34 mouse cellular contexts compared by ENCODE assay signal in the genomic region with DNA sequence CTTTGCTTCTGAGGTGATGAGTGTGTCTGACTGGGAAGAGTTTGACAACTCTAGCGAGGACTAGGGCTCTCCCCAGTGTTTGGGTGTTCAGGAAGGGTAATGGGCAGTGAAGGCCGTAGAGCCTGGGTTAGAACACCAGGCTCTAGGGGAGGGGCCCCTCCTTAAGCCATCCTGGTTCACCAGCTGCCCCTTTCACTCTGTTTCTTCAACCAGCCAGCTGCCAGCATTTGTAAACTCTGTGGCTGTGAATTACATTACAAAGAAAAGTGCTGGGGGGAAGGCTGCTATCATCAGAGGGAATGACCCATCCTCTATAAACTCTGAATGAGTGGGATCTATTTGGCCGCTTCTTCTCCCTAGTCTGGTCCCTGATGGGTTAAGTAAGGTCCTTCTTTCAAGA. TPM values are rescaled to one million over a fixed set of nuclear protein-coding genes. Genes with fewer than 3 reads are reported as not detected.
"Had no signal": no experiment of that assay in that cellular context is flagged by ENCODE, and none has a peak within 500 bp of the region (broad histone marks: within the 10 kb centered on the region; RNA-seq: fewer than 3 reads in every experiment).

No protein-coding gene starts in this region.

- H3K27me3 ChIP-seq: limb, embryonic 13.5 days; limb, embryonic 15.5 days; lung, embryonic 15.5 days had no signal

- DNase-seq: left cerebral cortex, postnatal 4 days; liver; liver, embryonic 13.5 days; liver, postnatal 0 days; lung, adult 18-20 months; lung, adult 2 months; lung, embryonic 14.5 days; lung, postnatal 10 days; lung, postnatal 14 days; lung, postnatal 36 days; lung, postnatal 4 days; midbrain, embryonic 14.5 days had no signal

- H3K27ac ChIP-seq: limb, embryonic 10.5 days; limb, embryonic 12.5 days; limb, embryonic 13.5 days; limb, embryonic 15.5 days; liver, embryonic 12.5 days; liver, embryonic 13.5 days; liver, embryonic 14.5 days; liver, embryonic 15.5 days; lung, embryonic 15.5 days; macrophage; midbrain, embryonic 10.5 days; midbrain, embryonic 12.5 days; midbrain, embryonic 13.5 days; midbrain, embryonic 15.5 days; neural tube, embryonic 12.5 days had no signal

- H3K4me3 ChIP-seq: limb, embryonic 10.5 days; limb, embryonic 12.5 days; limb, embryonic 13.5 days; limb, embryonic 15.5 days; liver, embryonic 12.5 days; liver, embryonic 13.5 days; liver, embryonic 15.5 days; lung, embryonic 15.5 days; megakaryocyte, embryonic 14.5 days; midbrain, embryonic 10.5 days; midbrain, embryonic 12.5 days; midbrain, embryonic 13.5 days; midbrain, embryonic 15.5 days; neural tube, embryonic 12.5 days had no signal

- H3K4me2 ChIP-seq: limb, embryonic 12.5 days; limb, embryonic 13.5 days; limb, embryonic 15.5 days; liver, embryonic 11.5 days; liver, embryonic 12.5 days; liver, embryonic 13.5 days; liver, embryonic 15.5 days; lung, embryonic 14.5 days; lung, embryonic 15.5 days; midbrain, embryonic 11.5 days; midbrain, embryonic 12.5 days; midbrain, embryonic 13.5 days; midbrain, embryonic 15.5 days; neural tube, embryonic 12.5 days had no signal

- H3K9me3 ChIP-seq: limb, embryonic 10.5 days; limb, embryonic 12.5 days; limb, embryonic 13.5 days; limb, embryonic 15.5 days; liver, embryonic 12.5 days; liver, embryonic 13.5 days; liver, embryonic 15.5 days; lung, embryonic 15.5 days; megakaryocyte, embryonic 14.5 days; midbrain, embryonic 10.5 days; midbrain, embryonic 12.5 days; midbrain, embryonic 13.5 days; midbrain, embryonic 15.5 days; neural tube, embryonic 12.5 days had no signal

- H3K9ac ChIP-seq: limb, embryonic 12.5 days; limb, embryonic 13.5 days; limb, embryonic 15.5 days; liver, embryonic 12.5 days; liver, embryonic 13.5 days; liver, embryonic 14.5 days; liver, embryonic 15.5 days; liver, postnatal 0 days; lung, embryonic 14.5 days; lung, embryonic 15.5 days; midbrain, embryonic 12.5 days; midbrain, embryonic 13.5 days; midbrain, embryonic 15.5 days; neural tube, embryonic 12.5 days had no signal

- ATAC-seq: liver, embryonic 12.5 days; liver, postnatal 0 days; lung, postnatal 0 days; midbrain, embryonic 13.5 days; midbrain, embryonic 15.5 days; midbrain, embryonic 16.5 days had no signal

RNA-seq across cellular contexts. Expression of a gene that starts 40.2 kb away (rescaled TPM):
- polyA plus RNA-seq: liver, adult 2 months; liver, embryonic 11.5 days; liver, embryonic 12.5 days; liver, embryonic 13.5 days; liver, embryonic 14.5 days; liver, embryonic 15.5 days; liver, embryonic 16.5 days; liver, postnatal 0 days; lung, embryonic 15.5 days; lung, embryonic 16.5 days; lung, postnatal 0 days; macrophage; midbrain, embryonic 10.5 days had no signal
